Mouse (Mus musculus) small intestine, adult 2 months (tissue): ENCODE results near the gene Cirbp. TPM values are rescaled to one million over a fixed set of nuclear protein-coding genes. Genes with fewer than 3 reads are reported as not detected.
"Not testable (repeated sequence)": the region's sequence is repeated elsewhere in the genome, so short reads cannot be mapped to it uniquely, and the experiment has no call there.

Experiments
- H3K27ac ChIP-seq: fragments of 200-500 bp; 2 replicates; pipeline ENCODE4 v1.5.1; 2012; ENCODE audit warnings: low read depth, low read length, control low read depth, inconsistent platforms; ENCODE audit not compliant: insufficient read depth
- H3K27me3 ChIP-seq: fragments of 200-500 bp; 2 replicates; pipeline ENCODE4 v1.6.1; 2012; ENCODE audit warnings: mild to moderate bottlenecking, moderate library complexity, low read length, inconsistent platforms; ENCODE audit not compliant: control insufficient read depth, insufficient read depth
- H3K36me3 ChIP-seq: fragments of 200-500 bp; 2 replicates; pipeline ENCODE4 v1.6.1; 2012; ENCODE audit warnings: mild to moderate bottlenecking, low read length, control low read depth, inconsistent platforms; ENCODE audit not compliant: control insufficient read depth, insufficient read depth
- H3K4me1 ChIP-seq: fragments of 200-500 bp; 2 replicates; pipeline ENCODE4 v1.6.1; 2012; ENCODE audit warnings: low read length, inconsistent platforms, mixed read lengths; ENCODE audit not compliant: control insufficient read depth, insufficient read depth, insufficient read length
- H3K4me3 ChIP-seq: fragments of 200-500 bp; 2 replicates; pipeline ENCODE4 v1.5.1; 2012; ENCODE audit warnings: low read depth, mild to moderate bottlenecking, control low read depth, inconsistent platforms, low read length, moderate library complexity
- CTCF ChIP-seq: fragments of 200-500 bp; IDR thresholded peaks from 2 replicates; pipeline ENCODE4 v1.5.1; 2012; ENCODE audit warnings: low read depth, mild to moderate bottlenecking, control low read depth, inconsistent platforms, low read length, moderate library complexity, mixed read lengths; ENCODE audit not compliant: insufficient replicate concordance, insufficient read length; ENCODE audit errors: extremely low read depth
- POLR2A ChIP-seq: fragments of 200-500 bp; IDR thresholded peaks from 2 replicates; pipeline ENCODE4 v1.6.1; 2012; ENCODE audit warnings: low read depth, mild to moderate bottlenecking, control low read depth, inconsistent platforms, low read length, moderate library complexity
- WGBS: fragments of 180-500 bp; shearing (Covaris S2); methylation state at CpG from one replicate; pipeline ENCODE4 v1.1.7; 2018; 5-methylcytosine and 5-hydroxymethylcytosine counted together
- polyA plus RNA-seq: library from polyadenylated mRNA; depleted of rRNA; stranded (reverse); fragments of >200 nt; gene quantifications from 2 replicates; pipeline ENCODE4 v1.2.3, GENCODE M21; 2012

Gene Cirbp
- polyA plus RNA-seq, 1 experiment, result 48.0 TPM

GRCm38 (mm10) chr10:80199440-80200008 is 33.7 kb downstream of the Cirbp start:
- TF ChIP-seq CTCF, result peak; percentile 90
- TF ChIP-seq POLR2A, result no peak
- Histone ChIP-seq H3K36me3 (no peaks in the 10 kb centered on the region), H3K4me3 (no peak overlapping the region), H3K27me3 (no peaks in the 10 kb centered on the region), H3K27ac (no peak overlapping the region), H3K4me1 (no peaks in the 10 kb centered on the region)
- 47% methylated on average over 3 of the region's 3 CpGs for WGBS

GRCm38 (mm10) chr10:80200485-80200884 is 34.7 kb downstream of the Cirbp start:
- WGBS, result 77% methylated on average over 6 of the region's 6 CpGs
- Histone ChIP-seq H3K27me3 (no peaks in the 10 kb centered on the region), H3K4me3 (no peak overlapping the region), H3K4me1 (no peaks in the 10 kb centered on the region), H3K27ac (no peak overlapping the region), H3K36me3 (no peaks in the 10 kb centered on the region)
- no peak for TF ChIP-seq POLR2A
- TF ChIP-seq CTCF, result no peak

GRCm38 (mm10) chr10:80204055-80204454 is 38.3 kb downstream of the Cirbp start:
- no peaks in the 10 kb centered on the region for H3K36me3 ChIP-seq
- H3K27ac ChIP-seq, result no peak overlapping the region
- no peak overlapping the region for H3K4me3 ChIP-seq
- no peaks in the 10 kb centered on the region for H3K4me1 ChIP-seq
- no peaks in the 10 kb centered on the region for H3K27me3 ChIP-seq
- WGBS, result 51% methylated on average over 7 of the region's 7 CpGs
- TF ChIP-seq POLR2A, result no peak
- TF ChIP-seq CTCF, result no peak

- Histone ChIP-seq H3K27me3 (no peaks in the 10 kb centered on the region), H3K27ac (no peak overlapping the region), H3K4me1 (no peaks in the 10 kb centered on the region), H3K4me3 (no peak overlapping the region), H3K36me3 (no peaks in the 10 kb centered on the region)
- 87% methylated on average over 1 of the region's 1 CpGs for WGBS
- TF ChIP-seq CTCF (no peak), POLR2A (no peak)
These were observed 41.4 kb downstream of the Cirbp start for GRCm38 (mm10) chr10:80207201-80207600.

GRCm38 (mm10) chr10:80207676-80208075 is 41.9 kb downstream of the Cirbp start:
- H3K36me3 ChIP-seq, result no peaks in the 10 kb centered on the region
- no peak overlapping the region for H3K4me3 ChIP-seq
- no peaks in the 10 kb centered on the region for H3K4me1 ChIP-seq
- TF ChIP-seq POLR2A, result no peak
- no peak for TF ChIP-seq CTCF
- WGBS, result 85% methylated on average over 10 of the region's 10 CpGs
- no peaks in the 10 kb centered on the region for H3K27me3 ChIP-seq
- H3K27ac ChIP-seq, result no peak overlapping the region

- no peaks in the 10 kb centered on the region for H3K36me3 ChIP-seq
- H3K4me1 ChIP-seq, result no peaks in the 10 kb centered on the region
- no peak overlapping the region for H3K4me3 ChIP-seq
- no peak overlapping the region for H3K27ac ChIP-seq
- TF ChIP-seq CTCF (no peak), POLR2A (no peak)
- no peaks in the 10 kb centered on the region for H3K27me3 ChIP-seq
- 84% methylated on average over 4 of the region's 4 CpGs for WGBS
These were observed 42.5 kb downstream of the Cirbp start for GRCm38 (mm10) chr10:80208248-80208647.

- H3K36me3 ChIP-seq, result no peaks in the 10 kb centered on the region
- H3K4me3 ChIP-seq, result no peak overlapping the region
- no peak overlapping the region for H3K27ac ChIP-seq
- TF ChIP-seq CTCF (no peak), POLR2A (no peak)
- no peaks in the 10 kb centered on the region for H3K27me3 ChIP-seq
- WGBS, result 44% methylated on average over 24 of the region's 24 CpGs
- no peaks in the 10 kb centered on the region for H3K4me1 ChIP-seq
These were observed 43.1 kb downstream of the Cirbp start for GRCm38 (mm10) chr10:80208841-80209371.

- H3K36me3 ChIP-seq, H3K27me3 ChIP-seq, H3K27ac ChIP-seq, H3K4me3 ChIP-seq, H3K4me1 ChIP-seq: not testable (repeated sequence)
- WGBS, result 70% methylated on average over 7 of the region's 7 CpGs
These were observed 45.8 kb downstream of the Cirbp start for GRCm38 (mm10) chr10:80211547-80212103.
